Mouse (Mus musculus) bone marrow macrophage, adult 2 months (primary cell): ENCODE data around the gene Chrd. TPM values are rescaled to one million over a fixed set of nuclear protein-coding genes. Genes with fewer than 3 reads are reported as not detected.
A peak's percentile ranks its signal among the peaks of the same experiment; 100 is the strongest.

ENCODE experiments used
- H3K27ac ChIP-seq: 2 replicates; pipeline ENCODE4 v1.5.1; 2012; ENCODE audit warnings: low read depth, low read length; ENCODE audit not compliant: insufficient read depth
- H3K4me1 ChIP-seq: 2 replicates; pipeline ENCODE4 v1.6.1; 2012; ENCODE audit warnings: low read length; ENCODE audit not compliant: control insufficient read depth, insufficient read depth
- H3K4me3 ChIP-seq: 2 replicates; pipeline ENCODE4 v1.5.1; 2012; ENCODE audit warnings: mild to moderate bottlenecking, low read length, moderate library complexity; ENCODE audit not compliant: insufficient read depth
- CTCF ChIP-seq: IDR thresholded peaks from 2 replicates; pipeline ENCODE4 v1.5.1; 2012; ENCODE audit warnings: low read depth, mild to moderate bottlenecking, low read length, moderate library complexity
- POLR2A ChIP-seq: IDR thresholded peaks from 2 replicates; pipeline ENCODE4 v1.6.1; 2012; ENCODE audit warnings: mild to moderate bottlenecking, low read depth, low read length, borderline replicate concordance
- polyA plus RNA-seq: library from polyadenylated mRNA; stranded (reverse); fragments of >200 nt; gene quantifications from 2 replicates; pipeline ENCODE4 v1.2.4, GENCODE M21; 2012; ENCODE audit not compliant: missing spikeins, insufficient read depth, insufficient read length

Chrd gene
- polyA plus RNA-seq, 1 experiment, result not detected

- peaks cover 6% of the 10 kb centered on the region for H3K4me1 ChIP-seq
- H3K4me3 ChIP-seq, result no peak overlapping the region
- no peak for TF ChIP-seq CTCF
- TF ChIP-seq POLR2A, result no peak
- no peak overlapping the region for H3K27ac ChIP-seq
Observed at GRCm38 (mm10) chr16:20710370-20710769, 22.6 kb upstream of the Chrd start.

- Histone ChIP-seq H3K4me1 (peaks cover 4% of the 10 kb centered on the region), H3K27ac (no peak overlapping the region), H3K4me3 (no peak overlapping the region)
- TF ChIP-seq POLR2A (no peak), CTCF (no peak)
Observed at GRCm38 (mm10) chr16:20710810-20711209, 22.1 kb upstream of the Chrd start.

GRCm38 (mm10) chr16:20712190-20712589 is 20.7 kb upstream of the Chrd start:
- H3K27ac ChIP-seq, result no peak overlapping the region
- no peak overlapping the region for H3K4me3 ChIP-seq
- TF ChIP-seq CTCF (no peak), POLR2A (no peak)
- H3K4me1 ChIP-seq, result no peaks in the 10 kb centered on the region

DNA sequence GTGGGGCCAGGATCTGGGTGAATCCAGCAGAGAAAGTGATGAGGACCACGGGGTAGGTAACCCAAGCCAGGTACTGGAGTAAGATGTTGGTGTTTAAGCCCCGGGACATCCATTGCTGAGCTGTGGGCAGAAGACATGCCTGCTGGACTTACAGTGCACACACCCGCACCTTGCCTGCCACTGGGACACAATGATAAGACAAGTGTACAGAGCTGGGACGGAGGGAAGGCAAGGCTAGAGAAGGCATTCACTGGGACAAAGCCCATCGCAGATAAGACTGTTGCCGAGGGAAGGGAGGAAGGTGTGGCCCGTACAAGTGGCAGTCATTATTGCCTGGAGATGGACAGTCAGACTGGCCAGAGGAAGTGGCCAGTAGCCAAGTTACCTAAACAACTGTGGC is 20.0 kb upstream of the Chrd start:
- Histone ChIP-seq H3K4me1 (no peaks in the 10 kb centered on the region), H3K27ac (no peak overlapping the region), H3K4me3 (no peak overlapping the region)
- TF ChIP-seq POLR2A, result no peak
- no peak for TF ChIP-seq CTCF

GRCm38 (mm10) chr16:20714307-20715080 is 18.4 kb upstream of the Chrd start:
- no peak for TF ChIP-seq CTCF
- TF ChIP-seq POLR2A, result no peak
- H3K4me1 ChIP-seq, result peaks cover 2% of the 10 kb centered on the region; the same call in 1 of the 2 replicates
- no peak overlapping the region for H3K27ac ChIP-seq
- H3K4me3 ChIP-seq, result no peak overlapping the region

DNA sequence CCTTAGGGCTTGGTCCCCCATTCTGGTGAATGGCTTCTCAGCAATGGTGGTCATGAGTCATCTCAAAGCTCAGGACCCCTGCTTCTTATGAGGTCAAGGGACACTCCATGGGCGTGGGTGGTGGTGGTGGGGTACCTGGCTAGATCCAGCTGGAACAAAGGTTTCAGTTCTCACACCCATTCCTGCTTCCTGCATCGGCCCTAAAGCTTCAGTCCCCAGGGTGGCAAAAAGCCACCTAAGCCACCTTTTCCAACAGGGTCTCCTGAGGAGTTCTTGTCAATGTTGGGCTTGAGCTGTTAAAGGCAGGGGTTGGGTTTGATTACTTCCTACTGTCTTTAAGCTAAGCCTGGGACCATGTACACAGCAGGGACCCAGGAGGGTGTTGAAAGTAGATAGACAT is 17.8 kb upstream of the Chrd start:
- TF ChIP-seq CTCF (no peak), POLR2A (no peak)
- Histone ChIP-seq H3K4me1 (peaks cover 2% of the 10 kb centered on the region; the same call in 1 of the 2 replicates), H3K27ac (no peak overlapping the region), H3K4me3 (no peak overlapping the region)

DNA sequence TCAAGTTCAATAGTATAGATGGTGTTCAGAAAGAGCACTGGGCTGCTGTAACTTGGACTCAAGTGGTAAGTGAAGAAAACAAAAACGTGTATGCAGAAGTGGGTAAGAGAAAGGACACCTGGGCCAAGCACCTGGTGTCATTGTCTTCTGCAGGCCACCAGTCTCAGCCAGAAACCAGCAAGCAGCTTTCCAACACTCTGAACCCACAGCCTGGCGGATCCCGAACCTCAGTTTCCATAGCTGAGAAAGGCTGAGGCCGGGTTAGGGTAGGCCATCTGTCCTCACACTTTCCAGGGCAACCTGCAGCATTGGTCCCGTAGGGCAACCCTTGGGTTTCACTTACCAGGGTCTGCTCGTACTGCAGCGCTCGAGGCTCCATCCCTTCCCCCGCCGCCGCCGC is 17.4 kb upstream of the Chrd start:
- TF ChIP-seq CTCF (no peak), POLR2A (no peak)
- Histone ChIP-seq H3K4me3 (peak overlapping the region; percentile 70), H3K27ac (no peak overlapping the region), H3K4me1 (peaks cover 2% of the 10 kb centered on the region; the same call in 1 of the 2 replicates)

DNA sequence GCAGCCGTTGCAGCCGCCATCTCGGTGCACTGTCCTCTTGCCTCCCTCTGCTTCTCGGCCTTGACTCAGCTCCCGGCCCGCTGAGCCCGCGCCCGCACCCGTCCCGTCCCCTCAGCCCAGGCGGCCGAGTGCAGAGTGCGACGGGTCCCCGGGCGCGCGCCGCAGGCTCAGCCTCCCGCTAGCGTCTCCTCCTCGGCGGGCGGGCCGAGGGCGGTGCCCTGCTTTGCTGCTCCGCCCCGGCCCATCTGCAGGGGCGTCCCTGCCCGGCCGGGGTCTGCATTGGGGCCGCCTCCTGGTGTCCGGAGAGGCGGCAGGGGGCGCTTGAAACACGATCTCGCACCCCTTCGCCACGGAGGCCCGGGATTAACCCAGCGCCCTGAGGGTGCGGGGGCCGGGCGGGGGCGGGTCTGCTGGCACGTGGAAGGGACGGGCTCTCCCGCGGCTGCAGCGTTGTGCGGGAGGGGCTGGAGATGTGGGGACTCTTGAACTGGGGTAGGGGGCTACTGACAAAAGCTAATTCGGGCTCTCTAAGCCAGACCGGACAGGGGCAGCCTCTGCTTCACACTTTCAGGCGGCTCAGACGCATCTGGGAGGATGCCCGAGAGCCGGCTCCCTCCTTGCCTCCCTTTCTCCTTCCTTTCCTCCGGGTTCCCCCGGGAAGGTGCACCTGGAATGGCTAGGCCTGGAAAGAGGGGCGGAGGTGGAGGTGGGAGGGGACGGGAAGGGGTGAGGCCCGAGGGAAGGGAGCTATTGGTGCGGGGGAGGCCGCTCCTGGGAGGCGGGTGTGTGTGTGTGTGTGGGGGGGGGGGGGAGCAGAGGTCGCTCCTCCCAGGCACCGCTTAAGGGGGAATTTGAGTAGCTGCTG is 16.7 kb upstream of the Chrd start:
- no peak overlapping the region for H3K27ac ChIP-seq
- TF ChIP-seq POLR2A (no peak), CTCF (no peak)
- peak overlapping the region; percentile 70 for H3K4me3 ChIP-seq
- peaks cover 2% of the 10 kb centered on the region; the same call in 1 of the 2 replicates for H3K4me1 ChIP-seq

DNA sequence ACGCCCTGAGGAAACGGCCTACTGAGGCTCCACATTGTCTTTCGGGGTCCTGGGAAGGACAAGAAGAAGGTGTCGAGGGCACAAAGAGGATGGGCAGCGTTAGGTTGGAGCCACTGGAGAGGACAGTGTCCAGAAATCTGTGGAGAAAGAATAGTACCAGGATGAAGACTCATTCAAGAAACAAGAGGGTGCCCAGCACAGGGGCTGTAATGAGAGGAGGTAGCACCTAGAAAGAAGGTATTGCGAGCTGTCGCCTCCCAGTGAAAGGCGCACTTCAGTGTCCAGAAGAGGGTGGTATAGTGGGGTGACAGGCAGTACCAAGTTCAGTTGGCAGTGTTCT is 16.1 kb upstream of the Chrd start:
- TF ChIP-seq POLR2A (no peak), CTCF (no peak)
- H3K4me1 ChIP-seq, result peaks cover 2% of the 10 kb centered on the region; the same call in 1 of the 2 replicates
- H3K4me3 ChIP-seq, result peak overlapping the region; percentile 70
- H3K27ac ChIP-seq, result no peak overlapping the region
